Mouse (Mus musculus) T-helper 17 cell (primary cell): Measurements from ENCODE around the gene Gm10273.
"Not testable (repeated sequence)": the region's sequence is repeated elsewhere in the genome, so short reads cannot be mapped to it uniquely, and the experiment has no call there.

Experiments
- in situ Hi-C, 2 experiments: fragments of 300-600 bp; cut with MboI, MseI; formaldehyde crosslinking; loops; 1 replicate in 1 of 2; 2 replicates in 1 of 2; pipeline ENCODE4 v1.15.1; 2025; ENCODE audit warnings: high pct_unique_total_duplicates in 2 of 2

Gm10273 gene

GRCm38 (mm10) chr10:59395461-59395860 is at the start of gene Gm10273:
Gene Gm10273, plus strand, starts transcription at chr10:59395632.
- in situ Hi-C loops: not testable (repeated sequence)

GRCm38 (mm10) chr10:59346560-59346959 is 48.9 kb upstream of the Gm10273 start:
- in situ Hi-C loops: loop anchor here (25.0 kb wide), 2 partner anchors 1059 to 1834 kb away; no protein-coding TSS in a partner anchor

- in situ Hi-C loops: loop anchor here (25.0 kb wide), 2 partner anchors 1061 to 1836 kb away; no protein-coding TSS in a partner anchor
These were observed 47.2 kb upstream of the Gm10273 start for GRCm38 (mm10) chr10:59348200-59348599.

GRCm38 (mm10) chr10:59349536-59349935 is 45.9 kb upstream of the Gm10273 start:
- in situ Hi-C loops: loop anchor here (25.0 kb wide), 2 partner anchors 1062 to 1837 kb away; no protein-coding TSS in a partner anchor

GRCm38 (mm10) chr10:59353065-59353464 is 42.4 kb upstream of the Gm10273 start:
- in situ Hi-C loops: loop anchor here (10.0 to 25.0 kb wide), 3 partner anchors 866 to 1848 kb away; partner anchors contain the start of gene Ccdc138 (in 1 of the 2)

- in situ Hi-C loops: loop anchor here (10.0 to 25.0 kb wide), 3 partner anchors 867 to 1849 kb away; partner anchors contain the start of gene Ccdc138 (in 1 of the 2)
These were observed 41.3 kb upstream of the Gm10273 start for GRCm38 (mm10) chr10:59354120-59354519.

GRCm38 (mm10) chr10:59355020-59355419 is 40.4 kb upstream of the Gm10273 start:
- in situ Hi-C loops: loop anchor here (10.0 to 25.0 kb wide), 3 partner anchors 868 to 1850 kb away; partner anchors contain the start of gene Ccdc138 (in 1 of the 2)

- in situ Hi-C loops: loop anchor here (10.0 to 25.0 kb wide), 3 partner anchors 871 to 1854 kb away; partner anchors contain the start of gene Ccdc138 (in 1 of the 2)
These were observed 36.7 kb upstream of the Gm10273 start for GRCm38 (mm10) chr10:59358744-59359143.

- in situ Hi-C loops: loop anchor here in 1 of 2 experiments (25.0 kb wide), 1 partner anchor 876 kb away; the partner anchor contains the start of gene Ccdc138
These were observed 32.2 kb upstream of the Gm10273 start for GRCm38 (mm10) chr10:59363208-59363607.

- in situ Hi-C loops: loop anchor here in 1 of 2 experiments (25.0 kb wide), 1 partner anchor 877 kb away; the partner anchor contains the start of gene Ccdc138
These were observed 30.9 kb upstream of the Gm10273 start for GRCm38 (mm10) chr10:59364551-59364950.

- in situ Hi-C loops: loop anchor here in 1 of 2 experiments (25.0 kb wide), 1 partner anchor 879 kb away; the partner anchor contains the start of gene Ccdc138
These were observed 29.4 kb upstream of the Gm10273 start for GRCm38 (mm10) chr10:59365804-59366589.

GRCm38 (mm10) chr10:59366746-59367145 is 28.7 kb upstream of the Gm10273 start:
- in situ Hi-C loops: loop anchor here in 1 of 2 experiments (25.0 kb wide), 1 partner anchor 879 kb away; the partner anchor contains the start of gene Ccdc138

GRCm38 (mm10) chr10:59367206-59367605 is 28.2 kb upstream of the Gm10273 start:
- in situ Hi-C loops: loop anchor here in 1 of 2 experiments (25.0 kb wide), 1 partner anchor 880 kb away; the partner anchor contains the start of gene Ccdc138

- in situ Hi-C loops: loop anchor here in 1 of 2 experiments (25.0 kb wide), 1 partner anchor 881 kb away; the partner anchor contains the start of gene Ccdc138
These were observed 26.7 kb upstream of the Gm10273 start for GRCm38 (mm10) chr10:59368729-59369128.

- in situ Hi-C loops: loop anchor here in 1 of 2 experiments (25.0 kb wide), 1 partner anchor 882 kb away; the partner anchor contains the start of gene Ccdc138
These were observed 26.0 kb upstream of the Gm10273 start for GRCm38 (mm10) chr10:59369426-59369825.

- in situ Hi-C loops: no loop called here
These were observed 17.5 kb upstream of the Gm10273 start for GRCm38 (mm10) chr10:59377906-59378305.

- in situ Hi-C loops: no loop called here
These were observed 16.7 kb upstream of the Gm10273 start for GRCm38 (mm10) chr10:59378728-59379127.

GRCm38 (mm10) chr10:59379927-59380326 is 15.5 kb upstream of the Gm10273 start:
- in situ Hi-C loops: no loop called here

- in situ Hi-C loops: no loop called here
These were observed 15.0 kb upstream of the Gm10273 start for GRCm38 (mm10) chr10:59380411-59380821.

- in situ Hi-C loops: not testable (repeated sequence)
These were observed 13.9 kb upstream of the Gm10273 start for GRCm38 (mm10) chr10:59381563-59381962.

GRCm38 (mm10) chr10:59386951-59387350 is 8.5 kb upstream of the Gm10273 start:
- in situ Hi-C loops: no loop called here

GRCm38 (mm10) chr10:59389652-59390051 is 5.8 kb upstream of the Gm10273 start:
- in situ Hi-C loops: no loop called here
